Mouse (Mus musculus): ENCODE data around the gene Ebf4.
"Not testable (repeated sequence)": the region's sequence is repeated elsewhere in the genome, so short reads cannot be mapped to it uniquely, and the experiment has no call there.

Ebf4 gene

DNA sequence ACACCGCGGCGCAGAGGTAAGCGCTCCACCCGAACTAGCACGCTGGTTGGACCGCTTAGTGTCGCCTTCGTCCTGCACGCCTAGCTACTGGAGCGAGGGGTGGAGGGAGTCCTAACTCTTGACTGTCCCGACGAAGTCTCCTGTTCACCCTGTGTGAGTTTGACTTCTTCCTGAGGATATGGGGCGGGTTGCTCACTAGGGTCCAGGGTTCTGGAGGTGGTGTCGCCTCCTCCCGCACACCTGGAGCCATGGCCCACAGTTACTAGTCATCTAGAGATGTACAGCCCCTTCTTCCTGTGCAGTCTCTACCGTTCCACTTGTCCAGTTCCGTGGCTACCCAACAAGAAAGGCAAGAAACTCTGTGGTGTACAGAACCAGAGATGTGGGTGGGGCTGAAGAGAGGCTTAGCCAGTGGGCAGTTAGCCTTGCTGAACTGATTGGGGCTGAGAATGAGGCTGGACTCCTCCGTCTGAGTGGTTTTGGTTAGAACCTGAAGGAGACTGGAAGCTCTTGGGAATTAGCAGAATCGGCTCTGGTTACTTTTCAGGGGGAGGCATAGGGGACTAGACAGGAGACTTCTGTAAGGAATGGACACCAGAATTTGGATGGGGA, 1.3 kb downstream of the Ebf4 start:
- no peak for DNase-seq

DNA sequence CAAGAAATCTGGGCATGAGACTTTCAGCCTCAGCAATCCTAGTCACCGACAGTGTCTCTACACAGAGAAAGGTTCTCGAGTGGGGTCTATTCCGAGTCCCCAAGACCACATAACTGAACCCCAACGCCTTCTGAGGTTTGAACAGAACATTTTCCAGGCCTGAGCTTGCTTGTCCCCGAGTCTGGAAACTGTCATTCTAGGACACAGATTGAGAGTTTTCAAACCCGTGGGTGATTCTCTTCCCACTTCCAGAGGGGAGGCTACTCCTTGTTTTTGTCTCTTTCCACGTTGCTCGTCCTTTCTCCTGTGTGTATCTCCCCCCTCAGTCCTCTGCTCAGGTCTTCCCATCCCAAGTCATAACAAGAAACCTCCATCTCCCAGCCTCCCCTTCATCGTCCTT, 2.6 kb downstream of the Ebf4 start:
- DNase-seq = no peak

DNA sequence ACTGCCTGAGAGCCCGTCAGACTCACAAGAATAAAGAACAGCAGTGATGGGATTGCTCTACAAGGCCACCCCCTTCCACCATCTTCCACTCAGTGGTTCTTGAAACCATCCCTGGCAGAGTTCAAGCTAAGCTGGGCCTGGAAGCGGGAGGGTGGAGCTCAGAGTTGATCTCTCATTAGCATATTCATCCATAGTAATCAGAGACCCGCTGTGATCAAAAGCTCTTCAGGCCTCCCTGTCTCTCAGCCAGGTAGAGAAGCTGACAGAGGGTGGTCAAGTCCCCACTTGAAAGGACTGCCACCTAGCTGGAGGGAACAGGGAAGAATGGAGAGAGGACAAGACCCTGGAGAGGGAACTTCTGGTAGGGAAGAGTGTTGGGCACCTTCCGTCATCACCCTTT, 8.0 kb downstream of the Ebf4 start:
- no peak for DNase-seq

DNA sequence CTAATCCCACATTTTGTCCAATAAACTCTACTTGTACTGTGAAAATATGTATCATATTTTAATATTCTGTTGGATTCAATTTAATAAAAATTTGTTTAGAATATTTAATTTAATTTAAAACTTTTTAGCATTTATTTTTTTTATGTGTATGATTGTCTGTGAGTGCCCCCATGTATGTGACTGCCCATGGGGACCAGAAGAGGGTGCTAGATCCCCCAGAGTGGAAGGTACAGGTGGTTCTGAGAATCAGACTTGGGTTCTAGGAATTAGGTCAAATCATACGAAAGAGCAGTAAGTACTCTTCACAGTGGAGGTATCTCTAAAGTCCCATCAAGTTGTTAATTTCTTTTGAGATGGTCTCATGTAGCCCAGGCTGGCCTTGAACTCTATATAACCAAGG, 32.1 kb downstream of the Ebf4 start:
- DNase-seq = no peak

DNA sequence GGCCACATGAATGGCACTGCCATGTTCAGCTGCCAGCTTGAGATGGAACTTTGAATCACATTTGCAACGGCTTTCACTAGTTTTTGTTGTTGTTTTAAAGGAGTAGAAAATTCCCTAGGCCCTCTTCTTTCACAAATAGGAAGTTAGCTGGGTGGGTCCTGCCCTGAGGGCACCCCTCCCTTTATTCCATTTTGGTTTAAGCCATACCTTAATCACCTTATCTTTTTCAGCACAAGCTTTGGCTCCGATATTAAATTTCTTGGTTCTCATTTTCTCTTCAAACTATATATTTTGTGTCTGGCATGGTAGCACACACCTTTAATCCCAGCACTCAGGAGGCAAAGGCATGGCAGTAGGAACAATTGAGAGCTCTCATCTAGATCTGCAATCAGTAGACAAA, 34.5 kb downstream of the Ebf4 start:
- DNase-seq = no peak

DNA sequence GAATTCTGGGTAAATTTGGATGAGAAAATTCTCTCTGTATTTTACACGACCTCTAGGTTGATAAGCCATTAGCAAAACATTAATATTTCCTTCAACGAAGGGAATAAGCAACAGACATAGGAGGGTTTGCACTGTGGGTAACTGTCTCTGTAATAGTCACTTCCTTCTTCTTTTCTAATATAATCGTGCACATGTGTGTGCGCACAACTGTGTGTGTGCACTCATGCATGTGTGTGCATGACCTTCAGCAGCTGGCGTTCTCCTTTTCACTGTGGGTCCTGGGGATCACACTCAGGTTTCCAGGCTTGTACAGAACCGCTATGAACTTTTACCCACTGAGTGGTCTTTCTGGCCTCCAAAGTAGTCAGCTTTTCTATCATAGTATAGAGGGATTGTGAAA, 40.1 kb downstream of the Ebf4 start:
- no peak for DNase-seq

DNA sequence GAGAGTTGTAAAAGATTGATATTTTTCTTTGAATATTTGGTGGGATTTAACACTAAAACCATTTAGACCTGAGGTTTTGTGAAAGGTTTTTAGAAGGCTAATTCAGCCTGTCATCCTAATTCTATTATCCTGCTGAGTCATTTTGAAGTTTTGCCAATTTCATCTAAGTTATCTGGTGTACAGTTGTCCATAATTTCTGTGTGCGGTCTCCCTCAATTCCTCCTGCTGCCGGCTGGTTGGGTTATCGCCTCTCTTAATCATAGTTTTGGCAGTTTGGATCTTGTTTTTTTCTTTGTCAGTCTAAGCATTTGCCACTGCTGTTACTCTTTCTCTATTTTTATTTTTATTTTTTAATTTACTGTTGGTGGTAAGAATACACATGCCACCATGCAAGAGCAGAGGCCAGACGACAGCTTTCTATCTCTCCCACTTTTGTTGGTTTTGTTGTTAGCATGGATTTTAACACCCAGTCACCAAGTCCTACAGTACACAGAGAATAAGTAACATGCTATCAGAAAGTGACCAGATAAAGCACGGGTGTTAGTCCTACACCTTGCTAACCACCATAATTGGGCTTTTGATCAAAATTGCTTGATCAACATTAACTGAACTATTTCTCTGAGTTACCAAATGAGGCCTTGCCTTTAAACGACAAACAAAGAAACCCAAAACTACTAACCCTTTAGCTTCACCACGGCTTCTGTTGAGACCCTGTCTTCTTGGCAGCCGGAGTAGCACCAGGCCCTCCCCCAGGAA, 45.7 kb downstream of the Ebf4 start:
- DNase-seq = no peak

DNA sequence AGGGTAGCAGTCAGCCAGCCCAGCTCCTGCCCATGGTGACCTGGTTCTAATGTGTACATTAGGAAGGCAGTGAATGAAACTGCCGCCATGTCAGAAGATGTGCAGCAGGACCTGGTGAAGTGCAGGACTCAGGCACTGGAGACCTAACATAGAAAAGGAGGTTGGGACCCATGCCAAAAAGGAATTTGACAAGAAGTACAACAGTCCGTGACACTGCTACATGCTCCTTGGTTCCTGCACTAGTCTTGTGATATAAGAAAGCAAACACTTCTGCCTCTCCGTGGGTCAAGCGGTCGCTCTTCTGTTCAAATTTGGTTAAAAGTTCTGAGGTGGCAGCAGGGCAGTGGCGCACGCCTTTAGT, 46.2 kb downstream of the Ebf4 start:
- DNase-seq = no peak

DNA sequence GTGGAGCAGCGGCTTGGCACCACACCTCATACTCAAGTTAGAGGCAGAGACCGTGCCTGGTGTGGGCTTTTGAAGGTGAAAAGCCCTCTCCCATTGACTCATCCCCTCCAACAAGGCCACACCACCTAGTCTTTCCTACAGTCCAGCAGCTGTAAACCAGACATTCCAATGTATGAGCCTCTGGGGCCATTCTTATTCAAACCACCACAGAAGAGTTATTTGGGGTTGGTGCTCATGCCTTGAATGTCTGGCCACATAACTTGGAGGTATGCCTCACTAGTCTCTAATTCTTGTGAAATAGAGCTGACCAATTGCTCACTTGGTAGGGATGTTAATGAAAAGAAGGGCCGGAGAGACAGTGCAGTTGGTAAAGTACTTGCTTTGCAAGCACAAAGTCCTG, 55.4 kb downstream of the Ebf4 start:
- no peak for DNase-seq

DNA sequence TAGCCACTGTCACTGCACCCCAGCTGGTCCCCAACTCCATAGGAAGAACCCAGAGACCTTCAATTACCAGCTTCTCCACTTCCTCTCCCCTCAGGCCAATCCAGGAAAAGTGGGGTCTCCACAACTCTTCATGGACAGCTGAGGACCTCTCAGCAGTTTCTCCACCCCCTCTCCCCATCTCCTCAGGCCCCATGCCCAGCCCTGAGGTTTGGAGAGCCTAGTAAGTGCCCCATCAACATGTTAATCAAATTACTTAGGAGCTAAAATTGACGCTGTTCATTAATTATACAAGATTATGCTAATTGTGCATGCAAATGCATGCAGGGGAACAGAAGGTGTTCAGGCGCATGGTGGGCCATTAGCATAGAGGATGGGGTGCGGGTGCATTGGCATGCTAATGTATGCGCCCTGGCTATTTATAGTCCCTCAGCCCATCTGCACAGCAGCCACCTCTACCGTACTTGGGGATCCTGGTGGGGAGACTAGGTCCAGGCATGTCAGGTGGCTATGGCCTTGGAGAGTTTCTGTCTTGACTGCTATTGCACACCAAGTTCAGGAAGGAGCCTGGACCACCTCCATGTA, 56.9 kb downstream of the Ebf4 start:
- DNase-seq = no peak

DNA sequence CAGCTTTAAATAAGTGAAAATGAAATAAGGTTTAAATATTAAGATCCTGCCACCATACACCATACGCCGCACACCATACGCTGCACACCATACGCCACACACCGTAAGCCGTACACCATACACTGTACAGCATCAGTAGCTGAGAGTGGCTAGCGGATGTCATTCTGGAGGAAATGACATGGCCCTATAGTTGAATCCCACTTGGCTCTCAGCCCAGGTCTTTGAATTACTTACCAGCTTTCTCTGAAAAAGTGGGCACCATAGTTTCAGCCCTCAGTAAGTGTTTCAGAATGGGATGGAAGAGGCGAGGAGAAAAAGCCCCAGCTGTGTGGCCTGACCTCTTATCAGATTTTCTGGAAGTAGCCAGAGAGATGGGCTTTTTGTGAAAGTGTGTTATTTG, 58.4 kb downstream of the Ebf4 start:
- no peak for DNase-seq

DNA sequence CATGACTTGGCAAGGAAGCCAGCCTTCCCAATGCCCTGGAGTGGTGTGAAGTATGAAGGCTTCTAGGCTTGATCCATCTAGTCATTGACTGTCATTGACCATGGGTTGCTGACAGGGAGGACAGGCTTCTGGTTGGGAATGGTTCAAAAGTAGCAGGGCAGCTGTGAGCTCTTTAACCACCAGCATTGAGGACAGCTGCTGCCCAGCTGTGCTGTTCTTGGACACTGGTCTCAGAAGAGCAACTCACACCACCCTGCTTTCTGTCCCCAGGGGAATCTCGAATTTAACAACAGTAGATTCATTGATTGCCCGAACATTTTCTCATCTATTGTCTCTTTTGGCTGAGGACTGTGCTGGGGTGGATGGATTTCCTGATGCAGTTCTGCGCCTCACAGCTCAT, 58.9 kb downstream of the Ebf4 start:
- no peak for DNase-seq

DNA sequence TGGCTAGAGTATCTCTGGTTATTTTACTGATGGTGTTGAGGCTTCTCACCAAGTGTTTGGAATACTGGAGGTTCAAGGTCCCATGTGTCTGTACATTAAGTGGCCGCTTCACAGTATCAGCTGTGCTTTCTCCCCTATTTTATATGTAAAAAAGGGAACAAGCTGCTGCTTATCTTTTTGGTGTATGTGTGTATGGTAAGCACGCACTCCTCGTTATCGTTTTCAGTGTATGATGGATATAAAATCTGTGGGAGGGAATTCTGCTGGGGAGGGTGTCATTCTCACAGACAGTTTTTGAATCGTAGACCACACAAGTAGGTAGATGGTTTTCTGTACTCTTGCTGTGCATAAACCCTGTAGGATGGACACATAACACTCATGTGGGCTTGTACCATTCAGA, 62.6 kb downstream of the Ebf4 start:
- no peak for DNase-seq

DNA sequence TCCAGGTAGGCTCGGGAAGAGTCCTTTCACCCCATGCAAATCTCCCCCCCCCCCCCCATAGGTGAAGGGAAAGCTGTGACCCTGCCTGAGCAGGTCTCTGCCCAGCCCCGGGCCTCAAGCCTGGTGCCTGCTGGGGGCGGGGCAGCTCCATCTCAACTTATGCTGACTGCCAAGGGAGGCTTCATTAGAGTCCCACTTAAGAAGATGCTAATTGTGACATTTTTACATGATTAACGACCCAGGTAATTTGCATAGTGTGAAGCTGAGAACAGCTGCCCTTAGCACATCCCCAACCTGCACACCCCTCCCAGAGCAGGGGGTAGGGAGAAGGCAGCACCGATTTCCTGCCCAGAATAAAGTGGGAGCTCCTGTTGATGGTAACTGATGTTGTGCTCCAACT, 63.9 kb downstream of the Ebf4 start:
- no peak for DNase-seq

DNA sequence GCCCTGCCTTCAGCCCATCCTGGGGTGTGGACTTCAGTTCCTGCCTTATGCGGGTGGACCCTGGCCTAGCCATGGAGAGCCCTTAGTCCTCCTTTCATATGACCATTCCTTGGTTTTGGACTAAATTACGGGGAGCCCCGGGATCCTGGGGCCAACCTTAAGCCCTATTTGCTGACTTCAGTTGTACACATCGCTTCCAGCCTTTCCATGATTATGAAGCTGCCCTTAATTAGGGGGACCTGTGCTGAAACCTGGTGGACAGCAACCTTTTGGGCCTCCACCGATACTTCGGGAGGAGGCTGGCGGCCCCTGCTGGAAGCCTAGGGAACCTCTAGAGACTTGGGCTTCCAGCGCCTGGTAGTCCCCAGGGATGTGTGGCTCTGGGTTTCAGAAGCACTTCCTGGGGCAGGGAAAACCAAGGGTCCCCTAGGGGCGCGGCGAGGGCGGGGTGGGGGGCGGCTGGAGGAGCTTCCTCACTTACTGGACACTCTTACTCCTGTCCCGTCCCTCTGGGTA, 67.6 kb downstream of the Ebf4 start:
- no peak for DNase-seq

DNA sequence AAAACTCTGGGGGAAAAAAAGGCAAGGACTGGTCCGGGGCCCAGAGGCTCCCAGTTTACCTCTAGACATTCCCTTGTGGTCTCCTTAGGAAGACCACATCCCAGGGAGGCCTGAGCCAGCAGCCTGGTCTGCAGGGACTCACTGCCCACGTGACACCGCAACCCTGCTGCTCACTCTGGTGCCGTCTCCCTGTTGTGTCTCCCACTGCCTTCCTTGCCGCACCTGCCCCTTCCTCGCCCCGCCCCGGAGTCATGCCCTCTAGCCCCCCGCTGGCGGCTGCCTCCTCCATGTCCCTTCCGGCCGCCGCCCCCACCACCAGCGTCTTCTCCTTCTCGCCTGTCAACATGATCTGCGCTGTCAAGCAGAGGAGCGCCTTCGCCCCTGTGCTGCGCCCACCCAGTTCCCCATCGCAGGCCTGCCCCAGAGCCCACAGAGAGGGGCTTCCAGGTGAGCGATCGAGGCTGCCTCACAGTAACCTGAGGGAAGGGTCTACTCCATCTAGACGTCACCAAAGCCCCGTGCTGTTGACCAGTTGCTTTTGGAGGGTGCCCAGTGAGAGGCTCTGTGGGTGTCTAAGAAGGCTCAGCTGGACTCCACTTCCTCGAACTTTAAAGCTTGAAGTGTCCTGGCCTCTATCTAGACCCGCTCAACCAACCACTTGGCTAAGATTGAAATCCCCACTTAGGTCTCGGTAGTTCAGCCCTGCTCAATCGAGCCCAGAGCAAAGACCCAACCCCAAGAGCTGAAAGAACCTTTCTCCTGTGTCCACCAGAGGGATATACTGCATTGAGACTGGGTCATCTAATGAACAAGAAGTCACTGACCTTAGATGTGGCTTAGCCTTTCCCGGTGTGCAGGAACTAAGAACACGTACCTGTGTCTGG, 70.5 kb downstream of the Ebf4 start:
- DNase-seq = peak; percentile 10 to 11

DNA sequence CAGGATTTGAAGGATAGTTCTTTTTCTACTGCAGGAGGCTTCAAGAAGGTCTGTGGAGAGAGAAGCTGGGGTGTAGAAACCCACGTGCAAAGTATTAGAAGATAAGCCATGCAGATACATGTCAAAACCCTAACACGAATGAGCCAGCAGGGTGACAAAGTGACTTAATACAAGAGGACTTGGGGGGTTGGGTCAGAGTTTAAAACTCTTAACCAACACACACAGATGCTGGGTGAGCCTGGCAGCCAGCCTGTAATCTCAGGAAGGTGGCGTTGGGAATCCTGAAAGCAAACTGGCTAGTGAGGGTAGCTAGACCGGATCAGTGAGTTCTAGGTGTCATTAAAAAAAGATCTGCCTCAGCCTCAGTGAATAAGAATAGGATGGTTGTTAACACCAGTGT, 72.4 kb downstream of the Ebf4 start:
- DNase-seq = no peak

DNA sequence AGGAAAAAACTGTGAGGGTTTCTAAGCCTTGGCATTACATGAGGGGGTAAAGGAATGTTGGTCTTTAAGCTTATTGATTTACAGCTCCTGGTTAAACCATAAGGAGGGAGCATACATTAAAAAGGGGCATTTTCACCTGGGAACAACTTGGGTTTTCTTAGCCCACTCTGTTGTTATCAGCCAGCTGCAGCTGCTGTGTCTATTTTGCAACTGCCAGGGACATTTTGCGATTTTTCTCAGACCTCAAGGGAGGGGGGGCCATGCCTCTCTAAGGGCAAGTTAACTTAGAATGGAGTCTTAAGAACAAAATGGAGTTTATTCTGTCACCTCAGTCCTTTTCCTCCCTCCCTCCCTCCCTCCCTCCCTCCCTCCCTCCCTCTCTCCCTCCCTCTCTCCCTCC, 78.1 kb downstream of the Ebf4 start:
- not testable (repeated sequence) for DNase-seq

DNA sequence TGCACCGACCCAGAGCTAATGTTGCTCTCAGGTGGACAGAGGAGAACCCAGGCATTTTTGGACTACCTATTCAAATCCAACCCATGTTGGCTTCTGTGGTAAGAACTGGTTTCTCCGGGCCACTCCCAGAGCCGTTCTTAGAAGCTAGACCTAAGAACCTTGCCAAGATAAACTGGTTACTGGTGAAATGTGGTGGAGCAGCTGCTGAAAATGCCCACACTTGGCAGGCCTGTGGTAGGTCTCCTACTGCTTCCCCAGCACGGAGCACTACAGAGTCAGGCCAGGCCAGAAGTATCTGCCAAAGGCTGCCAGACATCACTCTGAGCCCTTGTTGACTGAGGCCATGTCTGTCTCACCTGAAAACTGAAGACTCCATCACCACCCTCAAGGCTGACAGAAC, 80.0 kb downstream of the Ebf4 start:
- no peak for DNase-seq

DNA sequence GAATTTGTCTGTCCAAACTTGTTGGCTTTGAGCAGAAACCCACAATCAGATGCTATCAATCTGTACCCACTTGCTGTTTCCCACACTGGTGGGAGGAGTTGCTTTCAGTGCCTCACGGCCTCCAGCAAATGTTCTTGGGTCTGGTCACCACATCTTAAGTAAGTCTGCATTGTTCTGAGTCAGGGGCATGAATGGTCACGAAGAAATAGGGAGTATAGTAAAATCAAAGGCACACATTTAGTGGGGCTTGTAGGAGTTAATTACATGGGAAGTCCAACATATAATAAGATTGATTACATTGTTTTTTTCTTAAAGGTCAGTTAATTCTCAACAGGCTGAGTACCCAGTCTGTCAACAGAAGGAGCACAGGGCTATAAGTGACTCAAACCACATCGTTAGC, 88.2 kb downstream of the Ebf4 start:
- DNase-seq = no peak

DNA sequence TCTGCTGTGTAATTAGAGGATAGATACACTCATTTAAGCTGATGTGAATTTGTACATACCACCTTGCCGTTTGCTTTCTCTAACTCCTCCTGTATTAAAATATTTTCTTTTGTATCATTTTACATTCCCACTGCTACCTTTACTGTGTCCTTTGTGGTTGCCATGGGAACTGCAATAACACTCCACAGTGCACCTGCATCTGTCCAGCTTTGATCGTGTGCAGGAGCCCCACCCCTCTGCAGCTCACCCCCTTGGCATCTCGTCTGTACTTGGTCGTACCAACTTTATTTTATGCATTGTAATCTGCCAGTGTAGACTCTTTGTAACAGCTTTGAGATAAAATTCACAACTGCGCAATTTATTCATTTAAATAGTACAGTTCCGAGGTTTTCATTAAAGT, 88.9 kb downstream of the Ebf4 start:
- DNase-seq = peak in 1 of 2 experiments; percentile 33

DNA sequence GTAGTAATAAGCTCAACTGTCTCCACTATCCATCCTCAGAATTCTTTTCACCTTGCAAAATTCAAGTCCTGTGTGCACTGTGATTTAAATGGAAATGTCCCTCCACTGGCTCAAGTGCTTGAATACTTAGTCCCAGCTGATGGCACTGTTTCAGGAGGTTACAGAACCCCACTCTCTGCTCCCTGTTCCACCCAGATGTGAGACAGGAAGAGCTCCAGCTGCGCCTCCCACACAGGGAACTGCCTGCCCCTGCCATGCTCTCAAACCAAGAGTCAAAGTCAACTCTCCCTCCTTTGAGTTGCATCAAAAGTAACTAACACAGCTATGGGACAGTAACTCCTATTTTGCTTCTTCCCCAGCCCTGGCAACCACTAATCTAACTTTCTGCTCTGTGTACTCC, 91.2 kb downstream of the Ebf4 start:
- no peak for DNase-seq

DNA sequence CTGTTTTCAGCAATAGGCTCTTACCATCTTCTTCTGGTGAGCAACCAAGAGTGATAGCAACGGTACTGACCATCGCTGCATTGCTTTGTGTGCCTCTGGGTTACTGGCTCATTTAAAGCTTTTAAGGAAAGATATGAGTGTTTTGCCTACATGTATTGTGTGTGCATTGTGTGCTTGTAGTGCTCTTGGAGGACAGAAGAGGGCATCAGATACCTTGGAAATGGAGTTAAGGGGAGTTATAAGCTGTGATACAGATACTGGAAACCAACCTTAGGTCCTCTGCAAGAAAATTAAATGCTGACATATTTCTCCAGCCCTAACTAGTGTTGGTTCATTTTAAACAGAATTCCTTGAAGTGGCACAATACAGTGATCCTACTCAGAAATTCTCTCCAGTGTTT, 93.8 kb downstream of the Ebf4 start:
- no peak for DNase-seq

Measured in thymus, adult 18-20 months (tissue).